Mouse (Mus musculus) lung, embryonic 14.5 days (tissue): Measurements from ENCODE around the gene Atl3. TPM values are rescaled to one million over a fixed set of nuclear protein-coding genes. Genes with fewer than 3 reads are reported as not detected.
A peak's percentile ranks its signal among the peaks of the same experiment; 100 is the strongest.

Experiments used
- ATAC-seq: fragments of 200-750 bp; cut with Nextera tagmentation; 2 replicates; pipeline ENCODE4 v1.8.0; 2017; ENCODE audit warnings: mild to moderate bottlenecking, moderate TSS enrichment, moderate library complexity; ENCODE audit not compliant: insufficient read depth
- DNase-seq: peaks from one replicate; pipeline ENCODE4 v3.0.0-alpha.2; 2015
- H3K27ac ChIP-seq: fragments of 300-500 bp; sonication (generic); 2 replicates; pipeline ENCODE4 v1.5.1; 2014; ENCODE audit warnings: low read depth, mild to moderate bottlenecking, moderate library complexity
- H3K27me3 ChIP-seq: fragments of 300-500 bp; sonication (generic); 2 replicates; pipeline ENCODE4 v1.6.1; 2014; ENCODE audit warnings: low read length, control low read depth; ENCODE audit not compliant: insufficient read depth
- H3K36me3 ChIP-seq: fragments of 300-500 bp; sonication (generic); 2 replicates; pipeline ENCODE4 v1.6.1; 2014; ENCODE audit warnings: control low read depth; ENCODE audit not compliant: insufficient read depth
- H3K4me1 ChIP-seq: fragments of 300-500 bp; sonication (generic); 2 replicates; pipeline ENCODE4 v1.6.1; 2014; ENCODE audit warnings: antibody characterized with exemption, control low read depth; ENCODE audit not compliant: insufficient read depth
- H3K4me2 ChIP-seq: fragments of 300-500 bp; sonication (generic); 2 replicates; pipeline ENCODE4 v1.6.1; 2014; ENCODE audit warnings: mild to moderate bottlenecking
- H3K4me3 ChIP-seq: fragments of 300-500 bp; sonication (generic); 2 replicates; pipeline ENCODE4 v1.5.1; 2014; ENCODE audit warnings: low read depth, low read length
- H3K9ac ChIP-seq: fragments of 300-500 bp; sonication (generic); 2 replicates; pipeline ENCODE4 v1.6.1; 2014
- H3K9me3 ChIP-seq: fragments of 300-500 bp; sonication (generic); 2 replicates; pipeline ENCODE4 v1.6.1; 2016; ENCODE audit warnings: low read depth, low read length, control low read depth
- CTCF ChIP-seq: IDR thresholded peaks from 2 replicates; pipeline ENCODE4 v1.5.1; 2016; ENCODE audit warnings: antibody characterized with exemption, low read depth
- WGBS: fragments of 180-500 bp; shearing (Covaris S2); extraction: QIAGEN DNeasy Blood & Tissue Kit; methylation state at CpG from one replicate; pipeline ENCODE4 v1.1.7; 2014; 5-methylcytosine and 5-hydroxymethylcytosine counted together
- polyA plus RNA-seq: library from polyadenylated mRNA; unstranded; fragments of >200 nt; fragmentation: Nextera tagmentation; extraction: Ambion mirVana; gene quantifications from 2 replicates; pipeline ENCODE4 v1.2.1, GENCODE M21; 2014

Atl3 gene
- polyA plus RNA-seq, 1 experiment from 2014 or later: 20.8 TPM

DNA sequence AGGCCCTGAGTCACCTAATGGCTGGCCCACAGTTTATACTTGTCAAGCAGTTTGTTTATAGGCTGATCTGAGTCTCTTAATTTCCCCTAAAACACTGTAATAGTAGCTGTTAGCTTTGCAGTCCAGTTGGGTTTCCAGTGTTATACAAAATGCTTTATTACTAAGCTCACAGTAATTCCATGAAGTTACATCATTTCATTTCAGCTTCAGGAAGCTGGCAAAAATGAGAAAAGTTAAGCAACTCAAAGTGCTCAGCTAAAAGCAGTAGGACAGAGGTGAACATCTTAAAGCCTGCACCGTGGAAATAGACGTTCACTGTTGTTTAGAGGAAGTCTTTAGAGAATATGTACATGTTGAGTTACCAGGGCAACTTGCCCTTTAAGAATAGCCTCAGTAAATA, 29.0 kb downstream of the Atl3 start:
- Histone ChIP-seq H3K27me3 (no peaks in the 10 kb centered on the region), H3K4me3 (no peak overlapping the region), H3K9me3 (no peaks in the 10 kb centered on the region; the same call in 1 of the 2 replicates), H3K9ac (no peak overlapping the region), H3K27ac (no peak overlapping the region), H3K4me1 (no peaks in the 10 kb centered on the region), H3K36me3 (peaks cover 84% of the 10 kb centered on the region), H3K4me2 (no peak overlapping the region)
- 94% methylated on average over 2 of the region's 2 CpGs for WGBS
- DNase-seq (no peak), ATAC-seq (no peak)
- TF ChIP-seq CTCF: no peak

DNA sequence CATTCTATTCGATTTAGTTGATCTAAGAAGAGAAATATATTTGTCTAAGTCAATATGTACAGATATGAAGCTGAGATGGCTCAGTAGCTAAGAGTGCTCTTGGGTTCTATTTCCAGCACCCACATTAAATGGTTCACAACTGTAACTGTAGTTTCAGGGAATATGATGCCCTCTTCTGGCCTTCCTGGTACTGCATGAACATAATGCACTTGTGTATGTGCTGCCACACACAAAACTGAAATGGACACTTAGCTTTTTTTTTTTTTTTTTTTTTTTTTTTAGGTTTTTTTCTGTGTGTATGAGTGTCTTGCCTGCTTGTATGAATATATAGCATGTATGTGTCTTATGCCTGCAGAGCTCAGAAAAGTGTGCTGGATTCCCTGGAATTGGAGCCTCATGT, 29.5 kb downstream of the Atl3 start:
- peaks cover 85% of the 10 kb centered on the region for H3K36me3 ChIP-seq
- TF ChIP-seq CTCF: peak; percentile 28
- H3K9me3 ChIP-seq: no peaks in the 10 kb centered on the region; the same call in 1 of the 2 replicates
- H3K4me1 ChIP-seq: no peaks in the 10 kb centered on the region
- peak; percentile 48 for DNase-seq
- H3K4me3 ChIP-seq: no peak overlapping the region
- no peak for ATAC-seq
- H3K9ac ChIP-seq: no peak overlapping the region
- H3K4me2 ChIP-seq: no peak overlapping the region
- H3K27me3 ChIP-seq: no peaks in the 10 kb centered on the region
- H3K27ac ChIP-seq: no peak overlapping the region
- 94% methylated on average over 1 of the region's 1 CpGs for WGBS

GRCm38 (mm10) chr19:7523781-7524180, 29.9 kb downstream of the Atl3 start:
- TF ChIP-seq CTCF: no peak
- DNase-seq: no peak
- Histone ChIP-seq H3K4me3 (no peak overlapping the region), H3K9me3 (no peaks in the 10 kb centered on the region; the same call in 1 of the 2 replicates), H3K4me2 (no peak overlapping the region), H3K36me3 (peaks cover 83% of the 10 kb centered on the region), H3K27ac (no peak overlapping the region), H3K4me1 (no peaks in the 10 kb centered on the region), H3K27me3 (no peaks in the 10 kb centered on the region), H3K9ac (no peak overlapping the region)
- no peak for ATAC-seq

- TF ChIP-seq CTCF: no peak
- H3K27ac ChIP-seq: no peak overlapping the region
- no peak overlapping the region for H3K4me2 ChIP-seq
- no peak overlapping the region for H3K4me3 ChIP-seq
- ATAC-seq (no peak), DNase-seq (no peak)
- no peak overlapping the region for H3K9ac ChIP-seq
- H3K9me3 ChIP-seq: no peaks in the 10 kb centered on the region; the same call in 1 of the 2 replicates
- no peaks in the 10 kb centered on the region for H3K4me1 ChIP-seq
- 68% methylated on average over 3 of the region's 3 CpGs for WGBS
- H3K36me3 ChIP-seq: peaks cover 83% of the 10 kb centered on the region
- H3K27me3 ChIP-seq: no peaks in the 10 kb centered on the region
Measured at GRCm38 (mm10) chr19:7524879-7525278, 31.0 kb downstream of the Atl3 start.

- Histone ChIP-seq H3K4me3 (no peak overlapping the region), H3K4me1 (no peaks in the 10 kb centered on the region), H3K27me3 (no peaks in the 10 kb centered on the region), H3K4me2 (no peak overlapping the region), H3K9ac (no peak overlapping the region), H3K36me3 (peaks cover 82% of the 10 kb centered on the region), H3K27ac (no peak overlapping the region), H3K9me3 (no peaks in the 10 kb centered on the region)
- TF ChIP-seq CTCF: peak; percentile 77
- DNase-seq: peak; percentile 86
- 51% methylated on average over 7 of the region's 7 CpGs for WGBS
- ATAC-seq: peak; percentile 79
Measured at GRCm38 (mm10) chr19:7528639-7529428, 35.0 kb downstream of the Atl3 start.

DNA sequence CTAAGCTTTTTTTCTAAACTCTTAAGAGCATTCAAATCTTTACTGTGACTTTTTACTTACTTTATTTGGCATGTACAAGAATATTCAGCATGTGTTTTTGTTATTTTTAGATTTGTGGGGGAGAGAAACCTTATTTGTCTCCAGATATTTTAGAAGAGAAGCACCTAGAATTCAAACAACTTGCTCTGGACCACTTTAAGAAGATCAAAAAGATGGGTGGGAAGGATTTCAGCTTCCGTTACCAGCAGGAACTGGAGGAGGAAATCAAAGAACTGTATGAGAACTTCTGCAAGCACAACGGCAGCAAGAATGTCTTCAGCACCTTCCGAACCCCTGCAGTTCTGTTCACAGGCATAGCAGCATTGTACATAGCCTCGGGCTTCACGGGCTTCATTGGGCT, 38.1 kb downstream of the Atl3 start:
- Histone ChIP-seq H3K9me3 (no peaks in the 10 kb centered on the region), H3K4me2 (no peak overlapping the region), H3K4me1 (no peaks in the 10 kb centered on the region), H3K27ac (no peak overlapping the region), H3K36me3 (peaks cover 73% of the 10 kb centered on the region), H3K9ac (no peak overlapping the region), H3K27me3 (no peaks in the 10 kb centered on the region), H3K4me3 (no peak overlapping the region)
- WGBS: 94% methylated on average over 5 of the region's 5 CpGs
- no peak for ATAC-seq
- DNase-seq: no peak
- TF ChIP-seq CTCF: no peak

GRCm38 (mm10) chr19:7533891-7534290, 40.1 kb downstream of the Atl3 start:
- Histone ChIP-seq H3K4me3 (no peak overlapping the region), H3K36me3 (peaks cover 62% of the 10 kb centered on the region), H3K4me2 (no peak overlapping the region), H3K27me3 (no peaks in the 10 kb centered on the region), H3K9ac (no peak overlapping the region), H3K4me1 (no peaks in the 10 kb centered on the region), H3K27ac (no peak overlapping the region), H3K9me3 (no peaks in the 10 kb centered on the region)
- ATAC-seq: no peak
- peak; percentile 17 for DNase-seq
- WGBS: 82% methylated on average over 5 of the region's 5 CpGs
- TF ChIP-seq CTCF: no peak
